ENCODE assay signal across 8 mouse cellular contexts in the genomic region with DNA sequence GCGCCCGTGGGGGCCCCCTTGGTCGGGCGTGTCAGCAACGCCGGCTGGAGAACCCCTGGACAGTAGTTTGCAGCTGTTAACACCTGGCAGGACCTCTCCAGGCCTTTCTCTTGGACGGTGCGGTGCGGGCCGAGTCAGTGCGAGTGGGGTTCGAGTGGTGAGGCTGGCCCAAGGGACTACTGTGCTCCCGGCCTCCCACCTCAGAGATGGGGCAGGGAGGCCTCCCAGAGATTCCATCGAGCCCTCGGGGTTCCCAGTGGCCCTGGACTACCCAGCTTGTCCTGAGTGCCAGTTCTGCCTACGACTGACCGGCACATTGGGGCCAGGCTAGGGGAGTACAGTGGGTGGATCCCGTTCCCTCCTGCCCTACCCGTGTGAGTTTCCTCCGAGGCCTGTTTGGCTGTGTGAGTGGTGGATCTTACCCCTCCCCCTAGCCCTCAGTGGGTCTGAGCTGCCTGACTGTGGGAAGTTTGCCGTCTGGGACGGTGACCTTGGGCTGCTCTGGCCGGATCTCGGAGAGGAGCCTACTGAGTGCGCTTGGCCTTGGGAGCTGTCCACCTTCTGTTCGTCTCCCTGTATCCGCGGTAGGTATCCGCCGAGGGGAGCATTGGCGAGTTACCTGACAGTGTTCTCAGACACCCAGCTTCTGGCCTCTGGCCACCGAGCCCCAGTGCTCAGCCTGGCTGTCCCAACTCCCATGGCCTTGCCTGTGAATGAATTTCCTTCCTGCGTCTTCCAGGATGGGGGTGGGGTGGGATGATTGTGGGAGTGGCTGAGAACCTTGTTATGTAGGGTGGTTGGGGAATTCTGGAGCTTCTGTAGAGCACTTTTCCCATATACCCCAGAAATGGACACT. TPM values are rescaled to one million over a fixed set of nuclear protein-coding genes. Genes with fewer than 3 reads are reported as not detected.
DNase-seq lines count a peak whose midpoint lies in the region; ATAC-seq and TF ChIP-seq lines count a peak whose summit lies in the region.

No protein-coding gene starts in this region.

- peaks cover 14% of the 10 kb centered on the region for H3K79me2 ChIP-seq in heart, adult 2 months (replicated peaks; ENCODE audit: control insufficient read depth, insufficient read depth, low read length)

- no peaks in the 10 kb centered on the region for H3K9me3 ChIP-seq in embryonic facial prominence, embryonic 10.5 days
- H3K9me3 ChIP-seq in liver, postnatal 0 days (ENCODE audit: low read length), result no peaks in the 10 kb centered on the region
- H3K9me3 ChIP-seq in neural tube, embryonic 13.5 days, result no peaks in the 10 kb centered on the region

- peak; percentile 6; the same call in 1 of the 2 replicates for ATAC-seq in liver, postnatal 0 days
- ATAC-seq in neural tube, embryonic 13.5 days (ENCODE audit: low read depth), result peak; percentile 25; the same call in 1 of the 2 replicates

- peak overlapping the region; percentile 86 for H3K9ac ChIP-seq in heart, adult 2 months (ENCODE audit: low read depth, low read length)
- H3K9ac ChIP-seq in liver, postnatal 0 days (replicated peaks), result peak overlapping the region; percentile 91
- H3K9ac ChIP-seq in neural tube, embryonic 13.5 days, result peak overlapping the region; percentile 88

- no peak for TF ChIP-seq CTCF in heart, adult 2 months (IDR thresholded peaks at IDR 0.05)
- no peak for TF ChIP-seq CTCF in kidney, adult 2 months (conservative IDR thresholded peaks at IDR 0.05; ENCODE audit: insufficient read depth, insufficient read length, low read depth, low read length)
- TF ChIP-seq CTCF in liver, postnatal 0 days (IDR thresholded peaks at IDR 0.05; ENCODE audit: low read depth), result no peak

- peaks cover 94% of the 10 kb centered on the region for H3K4me1 ChIP-seq in embryonic facial prominence, embryonic 10.5 days
- H3K4me1 ChIP-seq in heart, adult 2 months (ENCODE audit: control insufficient read depth, insufficient read depth, low read length), result peaks cover 44% of the 10 kb centered on the region
- peaks cover 53% of the 10 kb centered on the region for H3K4me1 ChIP-seq in kidney, adult 2 months (ENCODE audit: control insufficient read depth, insufficient read depth, low read length)
- H3K4me1 ChIP-seq in liver, postnatal 0 days (ENCODE audit: insufficient read depth), result peaks cover 76% of the 10 kb centered on the region
- peaks cover 82% of the 10 kb centered on the region for H3K4me1 ChIP-seq in neural tube, embryonic 13.5 days (replicated peaks)

- TF ChIP-seq POLR2A in heart, adult 2 months (IDR thresholded peaks at IDR 0.05; ENCODE audit: insufficient read depth, low read depth, low read length), result peak; percentile 90
- no peak for TF ChIP-seq POLR2A in kidney, adult 2 months (IDR thresholded peaks at IDR 0.05; ENCODE audit: low read depth, low read length)

- peak; percentile 65; the same call in 1 of the 2 replicates for TF ChIP-seq EP300 in heart, adult 2 months (IDR thresholded peaks at IDR 0.05; ENCODE audit: insufficient read depth, low read depth, low read length)
- no peak for TF ChIP-seq EP300 in liver, postnatal 0 days (IDR thresholded peaks at IDR 0.05; ENCODE audit: low read depth)

- H3K27ac ChIP-seq in embryonic facial prominence, embryonic 10.5 days (replicated peaks), result peak overlapping the region; percentile 92
- H3K27ac ChIP-seq in heart, adult 2 months, result peak overlapping the region; percentile 99
- H3K27ac ChIP-seq in kidney, adult 2 months (ENCODE audit: insufficient read depth, low read depth, low read length), result peak overlapping the region; percentile 83
- H3K27ac ChIP-seq in liver, postnatal 0 days (ENCODE audit: low read depth), result peak overlapping the region; percentile 97
- H3K27ac ChIP-seq in neural tube, embryonic 13.5 days (replicated peaks), result peak overlapping the region; percentile 99

- peak overlapping the region; percentile 90 for H3K4me3 ChIP-seq in embryonic facial prominence, embryonic 10.5 days
- H3K4me3 ChIP-seq in heart, adult 2 months, result peak overlapping the region; percentile 96
- peak overlapping the region; percentile 56 for H3K4me3 ChIP-seq in kidney, adult 2 months (ENCODE audit: insufficient read depth, low read depth, low read length)
- H3K4me3 ChIP-seq in liver, postnatal 0 days (ENCODE audit: low read depth, low read length), result peak overlapping the region; percentile 80
- H3K4me3 ChIP-seq in neural tube, embryonic 13.5 days, result peak overlapping the region; percentile 85

- intact Hi-C loops in heart, adult 2 months (cut with DNase I), result loop anchor here (2.0 to 5.0 kb wide), 2 partner anchors 32 to 161 kb away; no protein-coding TSS in a partner anchor

- WGBS in embryonic facial prominence, embryonic 10.5 days, result 1% methylated on average over 33 of the region's 33 CpGs
- under 1% methylated on average over 33 of the region's 33 CpGs for WGBS in heart, adult 2 months
- under 1% methylated on average over 33 of the region's 33 CpGs for WGBS in kidney, adult 2 months
- WGBS in liver, postnatal 0 days (ENCODE audit: insufficient replicate concordance), result 1% methylated on average over 33 of the region's 33 CpGs
- WGBS in neural tube, embryonic 13.5 days, result under 1% methylated on average over 33 of the region's 33 CpGs

- no peaks in the 10 kb centered on the region for H3K36me3 ChIP-seq in embryonic facial prominence, embryonic 10.5 days (replicated peaks)
- H3K36me3 ChIP-seq in heart, adult 2 months (ENCODE audit: control insufficient read depth, insufficient read depth, low read length), result peaks cover 15% of the 10 kb centered on the region
- no peaks in the 10 kb centered on the region for H3K36me3 ChIP-seq in kidney, adult 2 months (ENCODE audit: control insufficient read depth, insufficient read depth, low read length)
- peaks cover 5% of the 10 kb centered on the region for H3K36me3 ChIP-seq in liver, postnatal 0 days (replicated peaks; ENCODE audit: insufficient read depth, low read length)
- no peaks in the 10 kb centered on the region for H3K36me3 ChIP-seq in neural tube, embryonic 13.5 days

- DNase-seq in B cell, adult 2 months, result peak; percentile 52 to 60
- peak; percentile 83 for DNase-seq in ZHBTc4 (ENCODE audit: low read depth, low spot score)
- peak; percentile 63 for DNase-seq in embryonic facial prominence, embryonic 10.5 days (ENCODE audit: low spot score)
- peak; percentile 84 to 86 for DNase-seq in heart, adult 2 months
- DNase-seq in kidney, adult 2 months, result peak; percentile 87
- DNase-seq in liver, postnatal 0 days, result peak; percentile 66
- DNase-seq in thymus, postnatal 36 days, result peak; percentile 54 to 67

- peak overlapping the region; percentile 92 for H3K4me2 ChIP-seq in liver, postnatal 0 days (ENCODE audit: low read depth, low read length)
- H3K4me2 ChIP-seq in neural tube, embryonic 13.5 days, result peak overlapping the region; percentile 97

- H3K27me3 ChIP-seq in embryonic facial prominence, embryonic 10.5 days (replicated peaks; ENCODE audit: low read depth, poor library complexity, severe bottlenecking), result peaks cover 26% of the 10 kb centered on the region
- H3K27me3 ChIP-seq in heart, adult 2 months (ENCODE audit: control insufficient read depth, insufficient read depth, low read length), result no peaks in the 10 kb centered on the region
- no peaks in the 10 kb centered on the region for H3K27me3 ChIP-seq in kidney, adult 2 months (replicated peaks; ENCODE audit: control insufficient read depth, insufficient read depth, low read length)
- H3K27me3 ChIP-seq in liver, postnatal 0 days (ENCODE audit: insufficient read depth, low read length), result no peaks in the 10 kb centered on the region
- H3K27me3 ChIP-seq in neural tube, embryonic 13.5 days, result peaks cover 17% of the 10 kb centered on the region

RNA-seq across cellular contexts. Expression of a gene that starts 1.0 kb away (rescaled TPM):
- polyA plus RNA-seq in embryonic facial prominence, embryonic 10.5 days (2016; fragmentation: Nextera tagmentation; extraction: Ambion mirVana), result 11.1 and 12.1 TPM in 2 replicates
- 100 to 1,000 TPM; 118 to 129 TPM for total RNA-seq in heart, adult 2 months (2021)
- polyA plus RNA-seq in heart, adult 2 months (2012; rRNA removed), result 119 and 122 TPM in 2 replicates
- polyA plus RNA-seq in kidney, adult 2 months (2012; rRNA removed), result 41.8 and 42.7 TPM in 2 replicates
- 5.7 and 6.4 TPM in 2 replicates for polyA plus RNA-seq in liver, postnatal 0 days (2015; fragmentation: Nextera tagmentation; extraction: Ambion mirVana)
- 15.9 and 19.4 TPM in 2 replicates for polyA plus RNA-seq in neural tube, embryonic 13.5 days (2015; fragmentation: Nextera tagmentation; extraction: Ambion mirVana)

Comparison
In these comparisons a context has a peak if more than half of its experiments do, and no peak if none do; other contexts are left out.
1. Peak in every context shown above with its lines: DNase-seq, ATAC-seq, H3K4me3 ChIP-seq and H3K27ac ChIP-seq.